Mouse (Mus musculus) MEL (cell line): ENCODE results near the gene Atf7ip. TPM values are rescaled to one million over a fixed set of nuclear protein-coding genes. Genes with fewer than 3 reads are reported as not detected.
A peak's percentile ranks its signal among the peaks of the same experiment; 100 is the strongest.

Source experiments
- DNase-seq: peaks from one replicate; pipeline ENCODE4 v3.0.0; 2011; ENCODE audit warnings: low read depth, low spot score
- H3K27ac ChIP-seq: 2 replicates; pipeline ENCODE4 v1.5.1; 2012; ENCODE audit warnings: low read depth, mild to moderate bottlenecking, control low read depth, low read length, moderate library complexity; ENCODE audit not compliant: control insufficient read depth
- H3K27me3 ChIP-seq, 2 experiments: fragments of 150-350 bp in 1 of 2; sonication (generic) in 1 of 2; 2 replicates each; pipeline ENCODE4 v1.6.1; 2012; ENCODE audit warnings: low read length in 2 of 2, mild to moderate bottlenecking in 2 of 2, improper control_type of control experiment in 1 of 2, moderate library complexity in 1 of 2; ENCODE audit not compliant: insufficient read depth in 2 of 2, control insufficient read depth in 1 of 2
- H3K36me3 ChIP-seq, 2 experiments: 2 replicates each; pipeline ENCODE4 v1.6.1; 2012 to 2014; ENCODE audit warnings: low read length in 2 of 2, improper control_type of control experiment in 1 of 2, inconsistent platforms in 1 of 2, mild to moderate bottlenecking in 1 of 2; ENCODE audit not compliant: insufficient read depth in 2 of 2, control insufficient read depth in 1 of 2
- H3K4me1 ChIP-seq, 2 experiments: fragments of 150-350 bp in 1 of 2; sonication (generic) in 1 of 2; 2 replicates each; pipeline ENCODE4 v1.6.1; 2012; ENCODE audit warnings: low read length in 2 of 2, improper control_type of control experiment in 1 of 2, mild to moderate bottlenecking in 1 of 2; ENCODE audit not compliant: insufficient read depth in 2 of 2, control insufficient read depth in 1 of 2
- H3K4me3 ChIP-seq, 2 experiments: fragments of 150-350 bp in 1 of 2; sonication (generic) in 1 of 2; 2 replicates each; pipeline ENCODE4 v1.5.1; 2012; ENCODE audit warnings: low read depth in 2 of 2, low read length in 2 of 2, mild to moderate bottlenecking in 2 of 2, moderate library complexity in 2 of 2, control low read depth in 1 of 2, improper control_type of control experiment in 1 of 2; ENCODE audit not compliant: control insufficient read depth in 1 of 2, insufficient read depth in 1 of 2
- H3K79me2 ChIP-seq: 2 replicates; pipeline ENCODE4 v1.6.1; 2012; ENCODE audit warnings: mild to moderate bottlenecking, low read length, moderate library complexity; ENCODE audit not compliant: control insufficient read depth, poor library complexity, insufficient read depth
- H3K9ac ChIP-seq: 2 replicates; pipeline ENCODE4 v1.6.1; 2012; ENCODE audit warnings: low read depth, mild to moderate bottlenecking, control low read depth, low read length, moderate library complexity; ENCODE audit not compliant: control insufficient read depth, poor library complexity, severe bottlenecking
- H3K9me3 ChIP-seq: fragments of 150-350 bp; sonication (generic); replicated peaks from 2 replicates; pipeline ENCODE4 v1.6.1; 2012; ENCODE audit warnings: mild to moderate bottlenecking, low read length, improper control_type of control experiment, moderate library complexity; ENCODE audit not compliant: insufficient read depth
- BHLHE40 ChIP-seq: IDR thresholded peaks from 2 replicates; pipeline ENCODE4 v1.6.1; 2012; ENCODE audit warnings: low read depth, mild to moderate bottlenecking, inconsistent platforms, low read length, improper control_type of control experiment, borderline replicate concordance
- CHD1 ChIP-seq: IDR thresholded peaks from 2 replicates; pipeline ENCODE4 v1.6.1; 2012; ENCODE audit warnings: low read depth, mild to moderate bottlenecking, inconsistent platforms, low read length, improper control_type of control experiment
- CTCF ChIP-seq, 3 experiments: IDR thresholded peaks in 2 of 3; conservative IDR thresholded peaks in 1 of 3; 2 replicates each; pipeline ENCODE4 v1.5.1; 2011 to 2012; ENCODE audit warnings: low read length in 3 of 3, low read depth in 2 of 3, mild to moderate bottlenecking in 2 of 3, improper control_type of control experiment in 1 of 3, inconsistent platforms in 1 of 3, mixed read lengths in 1 of 3, moderate library complexity in 1 of 3; ENCODE audit not compliant: control insufficient read depth in 1 of 3, insufficient read depth in 1 of 3, poor library complexity in 1 of 3, severe bottlenecking in 1 of 3
- HCFC1 ChIP-seq: IDR thresholded peaks from 2 replicates; pipeline ENCODE4 v1.6.1; 2012; ENCODE audit warnings: low read depth, mild to moderate bottlenecking, inconsistent platforms, low read length, improper control_type of control experiment, moderate library complexity
- JUND ChIP-seq: IDR thresholded peaks from 2 replicates; pipeline ENCODE4 v1.6.1; 2011; ENCODE audit warnings: low read depth, mild to moderate bottlenecking, improper control_type of control experiment, low read length
- MAZ ChIP-seq: IDR thresholded peaks from 2 replicates; pipeline ENCODE4 v1.6.1; 2012; ENCODE audit warnings: low read depth, mild to moderate bottlenecking, inconsistent platforms, low read length, improper control_type of control experiment
- MYB ChIP-seq: IDR thresholded peaks from 2 replicates; pipeline ENCODE4 v1.6.1; 2011; ENCODE audit warnings: mild to moderate bottlenecking, low read depth, low read length, improper control_type of control experiment
- POLR2A ChIP-seq, 2 experiments: IDR thresholded peaks; 2 replicates each; pipeline ENCODE4 v1.6.1; 2011 to 2012; ENCODE audit warnings: low read length in 2 of 2, mild to moderate bottlenecking in 2 of 2, control low read depth in 1 of 2, improper control_type of control experiment in 1 of 2, low read depth in 1 of 2, moderate library complexity in 1 of 2; ENCODE audit not compliant: control insufficient read depth in 1 of 2, insufficient read depth in 1 of 2, poor library complexity in 1 of 2
- RAD21 ChIP-seq: IDR thresholded peaks from 2 replicates; pipeline ENCODE4 v1.6.1; 2011; ENCODE audit warnings: mild to moderate bottlenecking, low read depth, low read length, improper control_type of control experiment
- SMC3 ChIP-seq: IDR thresholded peaks from 2 replicates; pipeline ENCODE4 v1.6.1; 2011; ENCODE audit warnings: low read depth, low read length, improper control_type of control experiment
- TAL1 ChIP-seq: IDR thresholded peaks from 2 replicates; pipeline ENCODE4 v1.6.1; 2012; ENCODE audit warnings: mild to moderate bottlenecking, inconsistent platforms, low read length, moderate library complexity, mixed read lengths
- USF1 ChIP-seq: IDR thresholded peaks from 2 replicates; pipeline ENCODE4 v1.6.1; 2014; ENCODE audit warnings: low read depth, mild to moderate bottlenecking, inconsistent platforms, low read length, improper control_type of control experiment, moderate library complexity
- USF2 ChIP-seq, 2 experiments: IDR thresholded peaks; 2 replicates each; pipeline ENCODE4 v1.6.1; 2011 to 2012; ENCODE audit warnings: improper control_type of control experiment in 2 of 2, low read length in 2 of 2, borderline replicate concordance in 1 of 2, inconsistent platforms in 1 of 2, low read depth in 1 of 2, mild to moderate bottlenecking in 1 of 2; ENCODE audit not compliant: insufficient read depth in 1 of 2
- ZC3H11A ChIP-seq: IDR thresholded peaks from 2 replicates; pipeline ENCODE4 v1.6.1; 2012; ENCODE audit warnings: low read depth, mild to moderate bottlenecking, inconsistent platforms, low read length, improper control_type of control experiment
- ZMIZ1 ChIP-seq: IDR thresholded peaks from 2 replicates; pipeline ENCODE4 v1.6.1; 2012; ENCODE audit warnings: low read depth, mild to moderate bottlenecking, inconsistent platforms, low read length, improper control_type of control experiment, moderate library complexity
- polyA plus RNA-seq, 2 experiments: library from polyadenylated mRNA; stranded (reverse) in 1 of 2; unstranded in 1 of 2; fragments of >175 nt in 1 of 2; fragments of >200 nt in 1 of 2; gene quantifications; 2 replicates each; pipeline versions ENCODE4 v1.2.1 to v1.2.4; 2012; ENCODE audit warnings: low replicate concordance in 2 of 2, low read depth in 1 of 2; ENCODE audit not compliant: insufficient read length in 2 of 2, insufficient read depth in 1 of 2, missing spikeins in 1 of 2
- total RNA-seq: library from RNA; depleted of rRNA; stranded (reverse); fragments of 300-350 nt; gene quantifications from 2 replicates; pipeline ENCODE4 v1.2.3, GENCODE M21; 2012

The Atf7ip gene
- total and polyA plus RNA-seq, 3 experiments, result 7.3 to 56.1 (median 24.6) TPM

DNA sequence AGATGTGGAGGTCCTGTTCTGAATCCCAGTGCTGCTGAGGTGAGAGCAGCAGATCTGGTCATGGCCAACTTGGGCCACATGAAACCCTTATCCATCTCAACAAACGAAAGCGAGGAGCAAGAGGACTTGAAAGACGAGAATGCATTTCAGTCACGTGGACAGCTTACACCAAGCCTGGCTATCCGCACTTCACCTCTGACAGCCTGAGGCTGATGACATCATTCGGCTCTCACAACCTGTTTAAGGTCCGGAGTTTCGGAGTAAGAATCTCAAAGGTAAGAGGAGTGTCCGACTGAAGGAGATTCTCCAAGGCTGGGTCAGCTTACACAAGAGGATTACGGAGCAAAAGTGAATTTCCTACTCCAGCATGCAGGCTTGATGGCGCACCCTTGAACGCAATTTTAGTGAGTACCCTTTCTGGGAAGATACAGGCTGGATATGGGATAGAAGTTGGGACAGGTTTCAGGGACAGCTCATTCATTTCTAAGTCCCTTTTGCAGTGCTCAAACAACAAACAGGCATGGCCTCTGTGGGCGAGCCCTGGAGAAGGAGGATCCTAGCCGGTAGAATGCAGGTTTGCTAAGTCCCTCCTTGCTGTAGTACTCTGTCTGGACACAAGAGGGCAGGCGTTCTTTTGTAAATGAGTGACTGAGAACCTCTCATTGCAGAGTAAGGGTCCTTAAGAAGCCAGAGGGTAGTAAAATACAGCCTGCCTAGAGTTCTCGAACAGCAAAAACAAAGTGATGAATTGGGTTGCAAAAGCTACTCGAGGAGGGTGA lies 114.6 kb downstream of the Atf7ip start:
- TF ChIP-seq MYB, result no peak
- TF ChIP-seq ZMIZ1, result no peak
- TF ChIP-seq TAL1, result no peak
- peak; percentile 70 for TF ChIP-seq RAD21
- TF ChIP-seq POLR2A (IDR thresholded peaks at IDR 0.05; ENCODE audit: control insufficient read depth in 1 of 2, insufficient read depth in 1 of 2, low read depth in 1 of 2, low read length in 2 of 2, poor library complexity in 1 of 2), result no peak
- TF ChIP-seq ZC3H11A, result peak; percentile 66
- TF ChIP-seq USF2 (IDR thresholded peaks at IDR 0.05; ENCODE audit: borderline replicate concordance in 1 of 2, insufficient read depth in 1 of 2, low read depth in 1 of 2, low read length in 2 of 2), result no peak
- no peak for TF ChIP-seq JUND
- no peak for TF ChIP-seq MAZ
- peak; percentile 80 for TF ChIP-seq SMC3
- TF ChIP-seq CTCF (IDR thresholded peaks at IDR 0.05 in 2 of 3, conservative IDR thresholded peaks at IDR 0.05 in 1 of 3; ENCODE audit: control insufficient read depth in 1 of 3, insufficient read depth in 1 of 3, low read depth in 2 of 3, low read length in 3 of 3, poor library complexity in 1 of 3, severe bottlenecking in 1 of 3), result peak; percentile 51 to 69 (median 69)
- no peak for TF ChIP-seq USF1
- no peaks in the 10 kb centered on the region for H3K4me1 ChIP-seq
- H3K36me3 ChIP-seq, result no peaks in the 10 kb centered on the region
- H3K9ac ChIP-seq, result no peak overlapping the region
- H3K79me2 ChIP-seq, result no peaks in the 10 kb centered on the region
- H3K27me3 ChIP-seq, result no peaks in the 10 kb centered on the region
- no peaks in the 10 kb centered on the region for H3K9me3 ChIP-seq
- H3K4me3 ChIP-seq, result no peak overlapping the region
- H3K27ac ChIP-seq, result no peak overlapping the region
- peak; percentile 88 for DNase-seq

DNA sequence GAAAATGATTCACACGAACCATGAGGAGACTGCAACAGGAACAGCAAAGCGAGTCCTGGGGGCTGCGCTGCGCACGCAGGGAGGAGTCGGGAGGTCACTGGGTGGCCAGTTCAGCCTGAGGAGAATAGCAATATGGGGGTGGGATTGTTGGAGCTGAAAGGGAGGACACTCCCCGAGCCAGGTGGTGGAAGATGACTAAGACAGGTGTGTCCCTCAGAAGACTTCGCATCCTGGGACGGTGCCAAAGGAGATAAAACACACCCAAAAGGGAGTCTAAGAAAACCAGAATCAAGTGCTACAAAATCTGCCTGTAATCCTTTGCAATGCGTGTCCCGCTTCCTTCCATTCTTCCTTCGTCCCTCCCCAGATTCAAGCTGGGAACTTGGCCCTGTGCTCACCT lies 119.5 kb downstream of the Atf7ip start:
- Histone ChIP-seq H3K27me3 (no peaks in the 10 kb centered on the region), H3K4me1 (no peaks in the 10 kb centered on the region), H3K4me3 (no peak overlapping the region), H3K9me3 (no peaks in the 10 kb centered on the region), H3K9ac (no peak overlapping the region), H3K79me2 (no peaks in the 10 kb centered on the region), H3K36me3 (no peaks in the 10 kb centered on the region), H3K27ac (no peak overlapping the region)
- DNase-seq, result no peak
- TF ChIP-seq USF2 (IDR thresholded peaks at IDR 0.05; ENCODE audit: borderline replicate concordance in 1 of 2, insufficient read depth in 1 of 2, low read depth in 1 of 2, low read length in 2 of 2) (no peak), CTCF (IDR thresholded peaks at IDR 0.05 in 2 of 3, conservative IDR thresholded peaks at IDR 0.05 in 1 of 3; ENCODE audit: control insufficient read depth in 1 of 3, insufficient read depth in 1 of 3, low read depth in 2 of 3, low read length in 3 of 3, poor library complexity in 1 of 3, severe bottlenecking in 1 of 3) (no peak), TAL1 (no peak), RAD21 (no peak), BHLHE40 (no peak), CHD1 (no peak), HCFC1 (no peak), MAZ (no peak)
